Mouse (Mus musculus) adrenal gland, adult 18-20 months (tissue): ENCODE measurements around the gene Gm45140. TPM values are rescaled to one million over a fixed set of nuclear protein-coding genes. Genes with fewer than 3 reads are reported as not detected.

Source experiments
- DNase-seq, 2 experiments: peaks; one replicate each; pipeline ENCODE4 v3.0.0; 2021 to 2022; ENCODE audit warnings: low spot score in 2 of 2
- total RNA-seq, 2 experiments: library from RNA; stranded (reverse); gene quantifications; 1 replicate in 1 of 2; 2 replicates in 1 of 2; pipeline ENCODE4 v1.2.3; 2021

The Gm45140 gene
- total RNA-seq, 2 experiments from 2014 or later = 4.3 to 6.8 TPM

DNA sequence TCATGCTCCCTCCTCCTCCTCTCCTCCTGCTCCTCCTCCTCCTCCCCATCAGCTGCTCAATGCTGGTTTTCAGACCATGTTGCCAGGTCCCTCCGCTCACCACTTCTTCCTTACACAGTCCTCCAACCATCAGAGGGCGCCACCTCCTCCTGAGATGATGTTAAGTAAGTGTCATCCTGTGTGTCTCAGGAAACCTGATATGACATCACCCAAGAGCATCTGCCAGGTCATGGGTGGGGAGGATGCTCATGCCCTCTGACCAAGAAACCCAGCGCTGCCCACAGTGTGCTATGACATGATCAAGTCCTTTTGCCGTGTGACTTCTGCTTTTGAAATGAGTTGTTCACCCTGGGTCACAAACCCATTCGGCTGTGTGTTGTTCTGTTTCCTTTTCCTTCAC is 92.8 kb downstream of the Gm45140 start:
- no peak for DNase-seq

DNA sequence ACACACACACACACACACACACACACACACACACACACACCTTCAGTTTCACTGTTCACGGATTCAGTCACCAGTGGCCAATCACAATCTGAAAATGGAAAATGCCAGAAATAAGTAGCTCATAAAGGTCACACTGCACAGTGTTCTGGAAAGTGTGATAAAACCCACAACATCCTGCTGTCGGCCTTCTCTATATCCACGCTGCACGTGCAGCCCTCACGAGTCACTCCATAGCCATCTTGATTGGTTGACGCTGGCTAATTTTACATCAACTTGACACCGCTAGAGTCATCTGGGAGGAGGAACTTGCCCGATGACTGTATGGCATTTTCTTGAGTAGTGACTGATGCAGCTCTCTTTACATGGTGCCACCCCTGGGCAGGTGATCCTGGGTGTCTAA is 93.6 kb downstream of the Gm45140 start:
- DNase-seq = no peak

DNA sequence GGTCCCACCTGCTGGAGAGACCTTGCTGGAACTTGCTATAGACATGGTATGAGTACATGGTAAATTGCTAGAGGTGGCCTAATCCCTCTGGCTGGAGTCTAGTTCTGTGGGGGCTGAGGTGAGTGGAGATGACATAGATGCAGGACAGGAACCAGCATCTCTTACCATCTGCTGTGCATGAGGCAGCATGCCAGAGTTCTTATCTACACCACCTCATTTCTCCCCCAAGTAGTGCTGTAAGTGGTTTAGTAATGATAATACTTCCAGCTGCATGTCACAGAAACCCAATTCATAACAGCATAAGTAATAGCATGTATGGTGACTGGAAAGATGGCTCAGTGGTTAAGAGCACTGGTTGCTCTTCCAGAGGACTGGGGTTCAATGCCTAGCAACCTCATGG is 95.1 kb downstream of the Gm45140 start:
- DNase-seq = no peak

GRCm38 (mm10) chr6:87739898-87740297 is 95.7 kb downstream of the Gm45140 start:
- no peak for DNase-seq

Other genes starting within 250 kb of the Gm45140 start
- gene Prokr1, start 245.1 kb downstream of the Gm45140 start, total RNA-seq = under 1 TPM; 0.13 to 0.64 TPM
- gene Aplf, start 163.6 kb downstream of the Gm45140 start, total RNA-seq = 1 to 10 TPM; 4.4 to 7.5 TPM
- under 1 TPM; 0.27 to 0.51 TPM for gene Efcc1, start 104.9 kb downstream of the Gm45140 start, total RNA-seq
- under 1 TPM in 1 of 2 experiments, not detected in 1; 0.70 TPM for gene Gp9, start 57.7 kb downstream of the Gm45140 start, total RNA-seq
- 10 to 100 TPM; 28.8 to 30.0 TPM for gene Rab43, start 23.6 kb downstream of the Gm45140 start, total RNA-seq
- 100 to 1,000 TPM in 1 of 2 experiments, 10 to 100 TPM in 1; 55.9 to 120 TPM for gene Isy1, start 3.0 kb upstream of the Gm45140 start, total RNA-seq
- 100 to 1,000 TPM; 428 to 457 TPM for gene Cnbp, start 15.3 kb upstream of the Gm45140 start, total RNA-seq
- 100 to 1,000 TPM; 103 to 105 TPM for gene Copg1, start 52.0 kb upstream of the Gm45140 start, total RNA-seq
- gene Hmces, start 78.1 kb upstream of the Gm45140 start, total RNA-seq = 10 to 100 TPM; 23.1 to 24.8 TPM
- 1 to 10 TPM; 5.9 to 9.1 TPM for gene H1fx, start 145.8 kb upstream of the Gm45140 start, total RNA-seq
- gene Rab7, start 209.5 kb upstream of the Gm45140 start, total RNA-seq = 100 to 1,000 TPM; 295 to 343 TPM
- 100 to 1,000 TPM; 222 to 247 TPM for gene Rpn1, start 248.7 kb upstream of the Gm45140 start, total RNA-seq